Mouse (Mus musculus): ENCODE data around the gene Pask. TPM values are rescaled to one million over a fixed set of nuclear protein-coding genes. Genes with fewer than 3 reads are reported as not detected.
"Not testable (repeated sequence)": the region's sequence is repeated elsewhere in the genome, so short reads cannot be mapped to it uniquely, and the experiment has no call there.

Pask gene
- polyA plus RNA-seq, 1 experiment from 2014 or later = 20.3 TPM

DNA sequence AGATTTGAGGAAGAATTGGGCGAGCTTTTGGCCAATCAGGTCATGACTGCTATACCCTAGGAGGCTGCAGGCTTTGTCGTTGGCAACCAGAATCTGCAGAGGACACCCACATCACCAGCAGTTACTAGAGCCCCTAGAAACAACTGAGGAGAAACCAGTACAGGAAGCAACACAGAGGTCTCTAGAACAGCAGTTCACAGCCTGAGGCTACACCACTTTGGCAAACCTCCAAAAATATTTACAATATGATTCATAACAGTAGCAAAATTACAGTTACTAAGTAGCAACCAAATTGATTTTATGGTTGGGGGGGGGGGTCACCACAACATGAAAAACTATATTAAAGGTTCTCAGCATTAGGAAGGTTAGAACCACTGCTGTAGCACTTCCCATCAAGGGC, 8.7 kb downstream of the Pask start:
- peaks cover 41% of the 10 kb centered on the region for H3K36me3 ChIP-seq
- no peaks in the 10 kb centered on the region for H3K27me3 ChIP-seq
- 68% methylated on average over 2 of the region's 2 CpGs for WGBS
- H3K4me2 ChIP-seq (replicated peaks) = no peak overlapping the region
- ATAC-seq (ENCODE audit: low FRiP score, low read depth) = no peak
- no peak overlapping the region for H3K4me3 ChIP-seq
- no peaks in the 10 kb centered on the region for H3K9me3 ChIP-seq
- no peaks in the 10 kb centered on the region for H3K4me1 ChIP-seq
- H3K27ac ChIP-seq (replicated peaks) = no peak overlapping the region
- H3K9ac ChIP-seq (replicated peaks) = no peak overlapping the region

DNA sequence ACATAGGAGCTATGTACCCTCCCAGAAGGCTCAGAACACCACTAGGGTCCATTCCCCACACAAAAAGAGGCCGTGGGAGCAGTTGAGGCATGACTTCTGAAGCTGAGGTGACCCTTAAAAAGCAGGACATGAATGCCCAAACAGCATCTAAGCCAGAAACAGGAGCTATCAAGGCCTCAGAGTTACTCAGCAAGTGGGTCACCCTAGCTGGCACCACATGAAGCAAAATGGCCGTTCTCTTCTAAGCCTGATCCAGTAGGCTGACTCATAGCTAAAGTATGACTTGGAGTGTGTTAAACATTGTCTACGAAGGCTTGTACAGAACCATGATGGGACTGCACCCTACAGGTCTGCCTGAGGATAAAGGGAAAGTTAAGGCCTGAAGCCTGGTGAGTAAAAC, 16.8 kb downstream of the Pask start:
- no peaks in the 10 kb centered on the region for H3K9me3 ChIP-seq
- 94% methylated on average over 3 of the region's 3 CpGs for WGBS
- no peak overlapping the region for H3K9ac ChIP-seq (replicated peaks)
- H3K4me2 ChIP-seq (replicated peaks) = no peak overlapping the region
- H3K27ac ChIP-seq (replicated peaks) = no peak overlapping the region
- peaks cover 70% of the 10 kb centered on the region for H3K36me3 ChIP-seq
- no peak overlapping the region for H3K4me3 ChIP-seq
- no peaks in the 10 kb centered on the region for H3K27me3 ChIP-seq
- no peak for ATAC-seq (ENCODE audit: low FRiP score, low read depth)
- H3K4me1 ChIP-seq = no peaks in the 10 kb centered on the region

DNA sequence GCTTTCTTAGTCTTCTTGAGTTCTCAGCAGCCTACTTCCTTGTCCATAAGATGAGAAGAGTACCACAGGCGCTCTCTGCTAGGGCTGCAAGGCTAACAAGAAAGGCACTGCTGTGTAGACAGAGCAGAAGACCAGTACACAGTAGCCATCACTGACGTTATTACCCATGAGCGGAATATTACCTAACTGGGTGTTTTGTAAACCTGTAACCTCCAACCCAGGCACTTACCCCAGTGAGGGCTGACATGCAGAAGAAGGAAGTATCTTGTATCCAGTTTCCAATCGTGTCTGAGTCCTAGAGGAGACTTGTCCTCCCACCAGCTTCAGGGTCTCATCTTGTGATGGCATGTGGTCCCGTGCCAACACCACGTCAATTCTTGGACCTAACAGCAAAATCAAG, 19.3 kb downstream of the Pask start:
- WGBS = 92% methylated on average over 6 of the region's 6 CpGs
- no peak overlapping the region for H3K27ac ChIP-seq (replicated peaks)
- H3K36me3 ChIP-seq = peaks cover 83% of the 10 kb centered on the region
- no peaks in the 10 kb centered on the region for H3K27me3 ChIP-seq
- H3K4me1 ChIP-seq = no peaks in the 10 kb centered on the region
- ATAC-seq (ENCODE audit: low FRiP score, low read depth) = no peak
- no peak overlapping the region for H3K4me2 ChIP-seq (replicated peaks)
- no peaks in the 10 kb centered on the region for H3K9me3 ChIP-seq
- no peak overlapping the region for H3K9ac ChIP-seq (replicated peaks)
- no peak overlapping the region for H3K4me3 ChIP-seq

DNA sequence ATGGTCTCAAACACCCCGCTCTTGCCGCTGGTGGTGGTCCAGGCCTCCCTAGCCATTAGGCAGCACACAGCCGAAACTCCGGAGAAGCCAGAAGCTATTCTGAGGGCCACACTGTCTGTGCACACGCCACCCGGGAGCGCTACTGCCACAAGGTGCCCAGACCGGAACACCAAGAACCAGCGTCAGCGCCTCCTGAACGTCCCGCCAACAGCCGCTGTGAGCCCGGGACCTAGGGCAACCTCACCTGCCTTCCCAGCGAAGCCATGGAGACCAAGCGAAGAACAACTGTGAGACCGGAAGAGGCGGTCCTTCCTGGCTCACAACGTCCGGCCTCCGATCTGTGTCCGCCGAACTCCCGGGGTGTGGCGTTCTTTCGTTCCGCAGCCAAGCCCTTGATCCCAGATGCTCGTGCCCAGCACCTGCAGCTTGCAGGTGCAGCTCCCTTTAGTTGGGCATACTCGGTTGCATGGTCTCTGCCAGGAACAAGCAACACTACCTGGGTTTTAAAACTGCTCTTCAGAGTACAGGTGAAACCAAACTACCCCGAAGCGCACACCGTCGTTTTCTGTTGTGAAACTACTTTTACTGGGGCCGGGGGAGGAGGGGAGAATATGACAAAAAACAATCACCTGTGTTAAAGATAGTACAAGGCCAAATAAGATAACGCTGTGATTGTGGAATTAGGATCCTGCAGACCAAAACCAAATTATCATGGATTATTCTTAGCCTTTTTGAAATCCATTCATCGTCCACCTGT, 37.5 kb downstream of the Pask start, which contains the start of gene Mterf4:
Mterf4 (minus strand) TSS at position 335 of the 757 bp plus-strand sequence.
- peaks cover 45% of the 10 kb centered on the region for H3K36me3 ChIP-seq
- H3K4me3 ChIP-seq = peak within 1 kb of the TSS; percentile 74

DNA sequence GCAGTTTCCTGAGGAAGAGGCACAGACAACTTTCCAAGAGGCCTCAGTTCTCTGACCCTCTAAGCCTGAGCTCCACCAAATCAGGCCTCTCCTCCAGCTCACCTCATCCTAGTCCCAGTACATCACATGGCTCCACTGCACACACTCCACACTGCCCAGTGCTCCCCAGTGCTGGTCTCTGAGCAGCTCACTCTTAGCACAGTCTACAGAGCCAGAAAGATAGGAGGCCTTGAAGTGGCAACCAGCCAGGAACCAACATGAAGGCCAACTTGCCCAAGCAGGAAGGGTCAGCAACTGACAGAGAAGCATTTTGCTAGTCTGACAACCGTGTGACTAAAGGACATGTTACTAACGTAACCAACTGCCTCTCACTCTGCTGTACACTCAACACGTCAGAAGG, 42.7 kb downstream of the Pask start:
- ATAC-seq (ENCODE audit: low FRiP score, low read depth) = no peak
- peaks cover 10% of the 10 kb centered on the region for H3K4me1 ChIP-seq
- WGBS = 99% methylated on average over 3 of the region's 3 CpGs
- no peak overlapping the region for H3K9ac ChIP-seq (replicated peaks)
- no peak overlapping the region for H3K4me2 ChIP-seq (replicated peaks)
- H3K36me3 ChIP-seq = peaks cover 79% of the 10 kb centered on the region
- no peaks in the 10 kb centered on the region for H3K27me3 ChIP-seq
- no peak overlapping the region for H3K4me3 ChIP-seq
- H3K27ac ChIP-seq (replicated peaks) = no peak overlapping the region
- H3K9me3 ChIP-seq = no peaks in the 10 kb centered on the region

More for the DNA sequence above, 37.5 kb downstream of the Pask start, which contains the start of gene Mterf4:
- H3K9me3 ChIP-seq = no peaks in the 10 kb centered on the region
- H3K4me1 ChIP-seq = peaks cover 10% of the 10 kb centered on the region
- H3K27me3 ChIP-seq = no peaks in the 10 kb centered on the region
- WGBS = 8% methylated on average over 36 of the region's 36 CpGs
- H3K4me2 ChIP-seq (replicated peaks) = peak within 1 kb of the TSS; percentile 63
- H3K9ac ChIP-seq (replicated peaks) = peak within 1 kb of the TSS; percentile 73
- peak; percentile 90 for ATAC-seq (ENCODE audit: low FRiP score, low read depth)
- no peak within 1 kb of the TSS for H3K27ac ChIP-seq (replicated peaks)

DNA sequence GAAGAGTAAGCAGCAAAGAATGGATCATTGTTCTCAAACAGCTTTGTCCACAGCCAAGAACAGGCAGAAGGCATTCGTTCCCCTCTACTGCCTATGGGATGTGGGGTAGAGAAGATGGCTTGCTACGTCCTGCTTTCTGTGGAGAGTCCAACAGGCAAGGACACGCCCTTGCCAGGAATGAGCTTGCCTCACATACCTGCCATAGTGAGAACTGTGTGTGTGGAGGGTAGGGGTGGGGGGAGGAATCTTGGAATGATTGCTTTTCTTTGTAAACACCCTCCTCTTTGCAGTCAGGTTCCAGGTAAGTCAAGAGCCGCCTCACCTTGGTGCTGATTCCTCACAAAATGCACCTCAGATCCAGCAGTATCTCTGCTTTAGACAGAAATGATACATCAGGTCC, 43.5 kb downstream of the Pask start:
- H3K9me3 ChIP-seq = no peaks in the 10 kb centered on the region
- H3K27ac ChIP-seq (replicated peaks) = no peak overlapping the region
- WGBS = 91% methylated on average over 4 of the region's 4 CpGs
- peaks cover 6% of the 10 kb centered on the region for H3K4me1 ChIP-seq
- no peak overlapping the region for H3K4me2 ChIP-seq (replicated peaks)
- H3K4me3 ChIP-seq = no peak overlapping the region
- peaks cover 80% of the 10 kb centered on the region for H3K36me3 ChIP-seq
- no peak overlapping the region for H3K9ac ChIP-seq (replicated peaks)
- ATAC-seq (ENCODE audit: low FRiP score, low read depth) = no peak
- H3K27me3 ChIP-seq = no peaks in the 10 kb centered on the region

DNA sequence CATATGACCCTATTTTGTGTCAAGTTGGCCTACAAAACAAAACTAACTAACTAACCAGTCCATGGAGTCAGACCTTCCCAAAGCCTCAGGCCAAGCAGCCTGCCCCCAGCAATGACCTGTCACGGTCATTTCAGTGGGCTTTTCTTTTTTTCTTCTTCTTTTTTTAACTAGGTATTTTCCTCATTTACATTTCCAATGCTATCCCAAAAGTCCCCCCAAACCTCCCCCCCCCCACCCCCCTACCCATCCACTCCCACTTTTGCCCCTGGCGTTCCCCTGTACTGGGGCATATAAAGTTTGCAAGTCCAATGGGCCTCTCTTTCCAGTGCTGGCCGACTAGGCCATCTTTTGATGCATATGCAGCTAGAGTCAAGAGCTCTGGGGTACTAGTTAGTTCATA, 48.8 kb downstream of the Pask start:
- 72% methylated on average over 3 of the region's 3 CpGs for WGBS
- H3K4me3 ChIP-seq; H3K27me3 ChIP-seq; H3K27ac ChIP-seq (replicated peaks); ATAC-seq (ENCODE audit: low FRiP score, low read depth); H3K9me3 ChIP-seq; H3K4me2 ChIP-seq (replicated peaks); H3K4me1 ChIP-seq; H3K9ac ChIP-seq (replicated peaks): not testable (repeated sequence)
- peaks cover 36% of the 10 kb centered on the region for H3K36me3 ChIP-seq

DNA sequence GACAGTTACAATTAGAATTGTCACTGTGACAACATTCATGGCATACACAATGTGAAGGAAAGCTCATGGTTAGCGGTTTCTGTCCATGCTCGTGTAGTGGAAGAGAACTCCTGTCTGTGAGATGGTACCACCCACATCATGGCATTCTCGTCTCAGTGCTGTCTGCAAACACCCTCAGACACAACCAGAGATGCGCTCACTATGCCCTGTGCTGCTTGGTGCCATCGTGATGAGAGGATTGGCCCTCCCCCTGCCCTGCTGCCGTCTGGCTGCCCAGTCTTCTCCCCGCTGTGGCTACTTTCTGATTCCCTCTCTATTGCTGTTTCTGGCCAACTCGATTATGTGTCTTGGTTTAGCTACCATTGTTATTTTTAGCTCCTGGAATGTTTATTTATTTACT, 51.3 kb downstream of the Pask start:
- ATAC-seq (ENCODE audit: low FRiP score, low read depth) = no peak
- H3K27ac ChIP-seq (replicated peaks) = no peak overlapping the region
- no peaks in the 10 kb centered on the region for H3K4me1 ChIP-seq
- H3K9me3 ChIP-seq = no peaks in the 10 kb centered on the region
- H3K27me3 ChIP-seq = no peaks in the 10 kb centered on the region
- 79% methylated on average over 8 of the region's 8 CpGs for WGBS
- H3K4me3 ChIP-seq = no peak overlapping the region
- no peak overlapping the region for H3K9ac ChIP-seq (replicated peaks)
- no peak overlapping the region for H3K4me2 ChIP-seq (replicated peaks)
- H3K36me3 ChIP-seq = peaks cover 14% of the 10 kb centered on the region

DNA sequence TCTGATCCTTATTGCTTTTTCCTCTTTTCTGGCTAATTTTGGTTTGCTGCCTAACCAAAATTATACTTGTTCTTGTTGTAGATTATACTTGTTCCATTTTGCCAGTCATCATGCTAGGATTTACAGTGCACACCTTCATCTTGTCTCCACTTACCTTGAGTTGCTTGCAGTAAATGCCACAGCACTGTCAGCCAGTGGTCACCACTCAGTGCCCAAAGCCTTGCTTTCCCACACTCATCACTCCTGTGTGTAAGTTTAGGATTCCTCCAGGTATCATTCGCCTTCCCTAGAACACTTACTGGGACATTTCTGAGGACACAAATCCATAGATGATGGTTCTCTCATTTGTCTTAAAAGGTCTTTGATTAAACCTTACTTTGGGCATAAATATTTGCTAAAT, 51.7 kb downstream of the Pask start:
- no peak overlapping the region for H3K27ac ChIP-seq (replicated peaks)
- H3K9ac ChIP-seq (replicated peaks) = no peak overlapping the region
- peaks cover 10% of the 10 kb centered on the region for H3K36me3 ChIP-seq
- no peak for ATAC-seq (ENCODE audit: low FRiP score, low read depth)
- no peaks in the 10 kb centered on the region for H3K27me3 ChIP-seq
- no peak overlapping the region for H3K4me3 ChIP-seq
- WGBS = 87% methylated on average over 1 of the region's 1 CpGs
- H3K4me2 ChIP-seq (replicated peaks) = no peak overlapping the region
- no peaks in the 10 kb centered on the region for H3K9me3 ChIP-seq
- H3K4me1 ChIP-seq = no peaks in the 10 kb centered on the region

DNA sequence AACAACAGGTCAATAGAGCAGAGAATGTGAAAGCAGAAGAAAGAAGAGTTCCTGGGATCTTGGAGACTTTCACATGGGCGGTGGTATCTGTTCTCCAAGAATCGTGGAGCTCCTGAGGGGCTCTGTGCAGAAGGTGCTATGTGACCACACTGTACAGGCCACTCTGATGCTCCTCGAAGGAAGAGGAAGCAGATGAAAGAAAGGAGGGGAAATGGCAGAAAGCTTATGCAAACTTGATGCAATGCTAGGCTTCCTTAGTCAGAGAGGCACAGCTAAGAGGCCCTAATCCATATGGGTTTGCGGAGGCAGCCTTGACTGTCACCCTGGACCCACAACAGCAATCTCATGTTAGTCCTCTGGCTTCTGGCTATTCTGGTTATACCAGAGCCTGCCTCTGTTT, 52.3 kb downstream of the Pask start:
- H3K36me3 ChIP-seq = peaks cover 6% of the 10 kb centered on the region
- no peak overlapping the region for H3K4me2 ChIP-seq (replicated peaks)
- no peak for ATAC-seq (ENCODE audit: low FRiP score, low read depth)
- H3K4me1 ChIP-seq = no peaks in the 10 kb centered on the region
- H3K9ac ChIP-seq (replicated peaks) = no peak overlapping the region
- H3K9me3 ChIP-seq = no peaks in the 10 kb centered on the region
- no peak overlapping the region for H3K4me3 ChIP-seq
- no peak overlapping the region for H3K27ac ChIP-seq (replicated peaks)
- 83% methylated on average over 4 of the region's 4 CpGs for WGBS
- H3K27me3 ChIP-seq = no peaks in the 10 kb centered on the region

DNA sequence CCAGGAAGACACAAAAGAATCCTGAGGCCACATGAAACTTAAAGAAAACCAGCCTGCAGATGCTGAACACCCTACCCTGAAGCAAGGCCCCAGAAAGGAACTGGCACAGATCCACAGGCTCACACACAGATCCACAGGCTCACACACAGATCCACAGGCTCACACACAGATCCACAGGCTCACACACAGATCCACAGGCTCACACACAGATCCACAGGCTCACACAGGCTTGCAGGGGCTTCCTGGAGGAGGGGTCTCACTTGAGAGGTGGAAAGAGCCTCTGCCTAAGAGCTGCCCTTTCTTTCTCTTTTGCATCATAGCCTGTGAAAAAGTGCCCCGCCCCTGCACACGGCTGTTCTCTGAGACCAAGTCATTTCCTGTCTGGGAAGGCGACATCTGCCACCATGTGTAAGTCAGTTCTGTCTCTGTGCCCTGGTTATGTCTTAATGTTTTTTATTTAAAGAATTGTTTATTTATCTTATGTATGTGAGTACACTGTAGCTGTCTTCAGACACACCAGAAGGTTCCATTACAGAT, 53.5 kb downstream of the Pask start:
- H3K27me3 ChIP-seq = no peaks in the 10 kb centered on the region
- 69% methylated on average over 3 of the region's 3 CpGs for WGBS
- H3K4me1 ChIP-seq = no peaks in the 10 kb centered on the region
- no peaks in the 10 kb centered on the region for H3K9me3 ChIP-seq
- H3K4me3 ChIP-seq = no peak overlapping the region
- no peaks in the 10 kb centered on the region for H3K36me3 ChIP-seq
- no peak overlapping the region for H3K4me2 ChIP-seq (replicated peaks)
- no peak overlapping the region for H3K27ac ChIP-seq (replicated peaks)
- ATAC-seq (ENCODE audit: low FRiP score, low read depth) = no peak
- H3K9ac ChIP-seq (replicated peaks) = no peak overlapping the region

DNA sequence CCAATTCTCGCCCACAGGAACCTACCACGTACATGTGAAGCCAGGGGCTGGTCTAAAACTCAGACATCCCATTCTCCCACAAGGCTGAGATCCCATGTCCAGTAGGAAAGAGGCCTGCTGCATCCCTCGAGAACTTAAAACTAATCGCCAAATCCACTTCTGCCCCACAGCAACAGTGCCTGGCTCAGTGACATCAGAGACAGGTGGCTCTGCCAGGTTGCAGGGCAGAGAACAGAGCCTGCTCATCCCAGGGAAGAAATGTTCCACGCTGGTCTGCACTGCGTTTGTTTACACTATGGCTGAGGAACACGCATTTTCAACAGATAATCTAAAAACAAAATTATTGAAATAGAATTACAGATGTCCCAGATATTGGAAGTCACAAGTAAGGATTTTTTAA, 66.2 kb downstream of the Pask start:
- 78% methylated on average over 7 of the region's 7 CpGs for WGBS
- Histone ChIP-seq H3K9me3 (no peaks in the 10 kb centered on the region), H3K4me2 (replicated peaks) (no peak overlapping the region), H3K36me3 (no peaks in the 10 kb centered on the region), H3K4me3 (no peak overlapping the region), H3K27ac (replicated peaks) (no peak overlapping the region), H3K4me1 (no peaks in the 10 kb centered on the region), H3K9ac (replicated peaks) (no peak overlapping the region), H3K27me3 (no peaks in the 10 kb centered on the region; the same call in 1 of the 2 replicates)
- no peak for ATAC-seq (ENCODE audit: low FRiP score, low read depth)

Data from midbrain, embryonic 12.5 days (tissue).